Mouse (Mus musculus) c-Kit-positive CD71-positive TER-119-positive erythroid progenitor cells, embryonic 14.5 days (primary cell): ENCODE data around the gene Csl.

Experiments used
- DNase-seq: peaks from one replicate; pipeline ENCODE4 v3.0.0-alpha.2; 2013; ENCODE audit warnings: low spot score

Gene Csl

DNA sequence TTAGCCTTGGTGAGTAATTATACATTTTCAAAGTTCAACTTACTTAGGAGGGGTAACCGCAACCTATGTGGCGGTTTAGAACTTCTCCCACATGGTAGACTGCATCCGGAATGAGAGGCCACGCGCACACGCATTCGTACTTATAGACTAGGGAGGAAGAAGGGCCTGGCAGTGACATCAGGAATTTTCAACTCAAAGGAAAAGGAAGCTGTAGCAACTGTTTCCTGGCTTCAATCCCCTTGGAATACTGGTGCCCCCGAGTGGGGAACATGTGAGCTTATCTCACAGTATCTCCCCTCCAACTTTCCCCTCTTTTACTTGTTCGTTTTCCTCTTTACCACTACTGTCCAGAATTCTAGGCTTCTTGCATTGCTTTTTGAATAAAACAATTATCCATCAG is at the start of gene Csl:
Csl (minus strand) TSS at position 101 of the 400 bp plus-strand sequence.
- no peak for DNase-seq

DNA sequence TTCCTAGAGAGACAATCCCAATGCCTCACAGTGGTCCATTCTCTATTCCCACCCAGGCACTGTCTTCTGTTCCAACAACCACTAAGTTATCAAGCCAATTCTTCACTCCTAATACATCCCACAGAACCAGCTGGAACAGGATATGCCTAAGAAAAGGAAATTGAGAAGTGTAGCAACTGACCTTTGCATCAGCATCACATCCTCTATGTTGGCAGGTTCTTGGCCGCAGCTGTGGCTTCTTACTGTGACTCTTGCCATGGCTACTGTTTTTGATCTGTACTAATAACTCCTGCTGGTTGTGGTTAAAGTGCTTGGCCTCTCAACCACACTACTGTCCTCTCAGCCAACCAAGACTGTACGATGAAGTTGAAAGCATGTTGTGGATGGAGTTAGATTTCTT is 30.0 kb upstream of the Csl start:
- DNase-seq: no peak

DNA sequence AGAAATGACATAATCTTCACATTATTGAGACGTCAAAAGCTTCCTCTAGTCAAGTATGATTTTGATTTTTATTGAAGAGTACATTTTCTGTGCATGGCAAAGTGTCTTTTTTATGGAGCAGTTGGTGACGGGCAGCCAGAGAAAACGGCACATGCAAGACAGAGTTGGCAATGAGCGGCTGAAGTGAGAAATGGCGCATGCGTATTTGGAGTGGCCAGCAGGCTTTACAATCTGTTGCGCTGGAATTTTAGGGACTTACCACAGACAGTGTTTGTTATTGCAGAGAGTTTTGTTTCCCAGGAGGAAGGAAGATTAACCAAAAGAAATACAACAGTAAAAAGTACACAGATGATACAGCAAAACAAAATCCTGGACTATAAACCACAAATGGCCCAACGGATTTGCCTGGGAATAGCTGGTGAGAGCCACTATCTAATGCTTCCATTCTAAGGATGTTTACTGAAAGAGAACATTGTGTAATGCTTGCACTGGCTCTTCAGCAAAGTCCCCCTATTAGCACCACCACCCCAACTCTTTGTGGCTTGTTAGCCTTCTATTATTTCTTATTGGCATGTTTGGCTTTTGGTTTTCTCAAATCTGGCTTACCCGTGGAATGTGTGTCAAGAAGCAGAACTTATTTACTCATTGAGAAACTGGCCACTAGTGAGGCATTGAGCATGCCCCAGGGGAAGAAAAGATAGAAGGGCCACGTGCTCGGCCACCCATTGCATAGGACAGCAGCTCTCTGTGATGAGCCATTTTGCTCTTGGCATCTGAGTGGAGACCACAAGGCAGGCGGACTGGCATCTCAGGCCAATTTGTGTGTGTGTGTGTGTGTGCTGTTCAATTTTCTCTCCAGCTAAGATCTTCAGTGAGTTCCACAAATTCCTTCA is 15.0 kb upstream of the Csl start:
- DNase-seq: no peak

DNA sequence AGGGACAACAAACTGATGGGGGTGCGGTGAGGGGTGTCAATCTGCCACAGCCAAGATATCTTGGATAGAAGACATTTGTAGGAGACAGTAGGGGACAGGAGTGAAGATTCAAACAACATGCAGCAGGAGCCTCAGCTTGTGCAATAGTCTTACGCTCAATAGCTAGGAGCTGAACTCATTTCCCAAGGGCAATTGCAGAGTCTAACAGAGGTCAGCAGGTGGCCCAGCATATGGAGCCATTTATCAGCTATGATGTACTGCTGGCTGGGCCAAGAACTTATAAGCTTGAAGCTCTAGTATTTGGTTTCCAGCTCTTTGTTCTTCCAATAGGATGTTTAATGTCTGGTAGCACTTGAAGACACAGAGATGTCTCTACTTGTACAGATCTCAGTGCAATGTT is 9.3 kb downstream of the Csl start:
- no peak for DNase-seq

DNA sequence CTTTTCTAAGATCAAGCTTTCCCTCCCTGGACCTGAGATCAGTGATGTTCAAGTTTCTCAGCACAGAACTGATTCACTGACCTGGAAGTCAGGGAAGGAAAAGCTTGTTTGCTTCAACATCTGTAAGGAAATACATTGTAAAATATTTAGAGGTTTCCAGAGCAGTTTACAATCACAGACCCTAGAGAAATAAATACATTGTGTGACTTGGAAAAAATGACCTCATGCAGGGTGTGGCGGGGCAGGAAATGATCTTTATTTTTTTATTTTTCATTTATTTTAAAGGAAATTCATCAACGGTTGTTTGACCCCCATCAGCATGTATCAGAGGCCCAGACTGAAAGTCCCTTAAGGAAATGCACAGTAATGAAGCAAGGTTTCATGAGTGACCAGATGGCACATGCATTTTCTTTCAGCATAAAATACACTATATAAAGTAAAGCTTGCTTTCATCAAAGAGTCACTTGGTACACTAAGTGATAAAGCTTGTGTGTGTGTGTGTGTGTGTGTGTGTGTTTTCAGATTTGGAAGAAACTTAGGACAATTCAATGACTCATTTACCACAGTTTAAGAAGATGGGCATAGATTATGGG is 10.7 kb downstream of the Csl start:
- DNase-seq: no peak

DNA sequence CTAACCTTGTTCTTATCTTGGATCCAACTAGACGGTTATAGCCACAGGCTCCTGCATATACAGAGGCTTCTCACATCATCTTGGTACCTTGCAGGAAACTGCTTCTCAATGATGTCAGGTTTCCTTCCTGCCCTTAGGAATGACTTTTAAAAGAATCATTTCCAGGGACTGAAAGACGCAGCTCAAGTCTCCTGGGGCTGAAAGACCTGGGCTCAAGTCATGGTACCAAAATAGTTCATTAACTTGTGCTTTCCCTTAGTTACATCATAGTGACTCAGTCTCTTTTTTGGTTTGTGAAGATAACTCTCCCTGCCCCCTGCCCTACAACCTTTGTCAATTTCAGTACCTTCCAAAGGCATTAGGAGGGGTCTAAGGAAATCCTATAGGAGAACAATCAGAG is 11.4 kb downstream of the Csl start:
- DNase-seq: no peak

DNA sequence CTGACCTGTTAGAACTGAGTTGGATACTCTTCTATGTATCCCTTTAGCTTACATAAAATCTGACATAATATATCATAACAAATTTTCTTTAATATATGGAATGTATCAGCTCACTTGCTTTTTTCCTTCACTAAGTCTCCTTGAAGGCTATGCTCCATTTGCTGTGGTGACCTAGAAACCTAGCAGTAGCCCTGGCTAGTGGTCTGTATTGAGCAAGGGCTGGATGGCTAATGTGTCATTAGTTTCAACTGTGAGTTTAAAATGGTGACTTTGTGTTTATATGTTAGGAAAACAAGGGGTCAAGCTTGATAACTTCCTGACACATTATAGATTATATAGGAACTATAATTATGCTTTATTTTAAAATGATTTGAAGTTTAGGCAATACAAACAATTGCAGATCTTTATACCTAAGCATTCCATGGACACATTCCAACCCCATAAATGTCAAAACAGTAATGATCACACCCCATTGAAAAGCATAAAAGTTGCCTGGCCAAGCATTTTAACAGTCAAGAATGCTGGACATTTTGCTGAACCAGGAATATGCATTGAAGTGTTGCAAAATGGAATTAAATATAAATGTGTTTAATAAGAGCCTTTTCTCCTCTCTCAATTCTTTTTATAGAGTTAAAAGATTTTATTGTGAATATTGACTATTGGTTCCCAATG is 17.7 kb downstream of the Csl start:
- DNase-seq: no peak

DNA sequence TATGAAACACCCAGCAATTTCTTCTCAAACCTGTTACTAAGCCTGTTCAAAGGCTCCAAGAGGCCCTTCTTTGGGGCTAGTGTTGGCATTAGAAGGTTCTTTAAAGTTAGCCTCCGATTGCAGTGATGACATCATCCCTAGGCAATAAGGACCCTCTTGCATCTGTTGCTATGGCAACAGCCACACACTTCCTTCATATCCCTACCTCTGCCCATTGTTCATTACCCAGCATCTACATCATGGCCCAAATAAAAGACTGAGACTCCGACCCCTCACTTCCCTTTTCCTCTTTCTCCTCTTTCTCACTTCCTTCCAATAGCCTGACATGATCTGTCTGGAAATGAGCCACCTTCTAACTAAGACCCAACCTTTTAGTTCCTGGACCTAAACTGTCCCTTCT is 46.3 kb downstream of the Csl start:
- no peak for DNase-seq

DNA sequence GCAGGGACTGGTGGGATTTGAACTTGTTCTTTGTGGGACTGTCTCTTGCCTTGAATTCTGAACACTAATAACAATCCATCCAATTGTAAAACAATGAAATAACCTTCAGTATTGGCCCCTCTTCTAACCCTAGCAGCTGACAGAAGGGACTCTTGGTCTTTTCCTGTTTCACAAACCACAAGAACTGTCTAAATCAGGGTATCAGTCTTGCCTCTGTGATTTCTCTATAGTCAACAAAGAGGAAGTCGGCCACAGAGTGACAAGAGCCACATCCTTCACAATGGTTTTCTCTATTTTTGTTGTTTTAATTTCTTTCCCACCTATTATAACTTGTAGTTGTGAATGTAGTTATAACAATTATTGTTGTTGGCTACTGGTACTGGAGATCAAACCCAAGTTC is 47.9 kb downstream of the Csl start:
- DNase-seq: no peak
